Mouse (Mus musculus) spleen, adult 2 months (tissue): ENCODE measurements around the gene Fam168b.

Experiments
- CTCF ChIP-seq: fragments of 200-500 bp; IDR thresholded peaks from 2 replicates; pipeline ENCODE4 v1.5.1; 2011; ENCODE audit warnings: mild to moderate bottlenecking, inconsistent platforms; ENCODE audit not compliant: insufficient read depth, insufficient read length, insufficient replicate concordance; ENCODE audit errors: extremely low read depth
- POLR2A ChIP-seq: fragments of 200-500 bp; IDR thresholded peaks from 2 replicates; pipeline ENCODE4 v1.6.1; 2011; ENCODE audit warnings: low read depth, low read length, inconsistent platforms

- TF ChIP-seq POLR2A (no peak), CTCF (no peak)
Observed at GRCm38 (mm10) chr1:34855056-34855739, 12.3 kb upstream of the Fam168b start.
